Mouse (Mus musculus): Measurements from ENCODE around the gene Sec23ip. TPM values are rescaled to one million over a fixed set of nuclear protein-coding genes. Genes with fewer than 3 reads are reported as not detected.
A peak's percentile ranks its signal among the peaks of the same experiment; 100 is the strongest.
"Not testable (repeated sequence)": the region's sequence is repeated elsewhere in the genome, so short reads cannot be mapped to it uniquely, and the experiment has no call there.

The Sec23ip gene
- 26.0 and 29.6 TPM in 2 replicates for polyA plus RNA-seq (2015; fragmentation: Nextera tagmentation; extraction: Ambion mirVana)

DNA sequence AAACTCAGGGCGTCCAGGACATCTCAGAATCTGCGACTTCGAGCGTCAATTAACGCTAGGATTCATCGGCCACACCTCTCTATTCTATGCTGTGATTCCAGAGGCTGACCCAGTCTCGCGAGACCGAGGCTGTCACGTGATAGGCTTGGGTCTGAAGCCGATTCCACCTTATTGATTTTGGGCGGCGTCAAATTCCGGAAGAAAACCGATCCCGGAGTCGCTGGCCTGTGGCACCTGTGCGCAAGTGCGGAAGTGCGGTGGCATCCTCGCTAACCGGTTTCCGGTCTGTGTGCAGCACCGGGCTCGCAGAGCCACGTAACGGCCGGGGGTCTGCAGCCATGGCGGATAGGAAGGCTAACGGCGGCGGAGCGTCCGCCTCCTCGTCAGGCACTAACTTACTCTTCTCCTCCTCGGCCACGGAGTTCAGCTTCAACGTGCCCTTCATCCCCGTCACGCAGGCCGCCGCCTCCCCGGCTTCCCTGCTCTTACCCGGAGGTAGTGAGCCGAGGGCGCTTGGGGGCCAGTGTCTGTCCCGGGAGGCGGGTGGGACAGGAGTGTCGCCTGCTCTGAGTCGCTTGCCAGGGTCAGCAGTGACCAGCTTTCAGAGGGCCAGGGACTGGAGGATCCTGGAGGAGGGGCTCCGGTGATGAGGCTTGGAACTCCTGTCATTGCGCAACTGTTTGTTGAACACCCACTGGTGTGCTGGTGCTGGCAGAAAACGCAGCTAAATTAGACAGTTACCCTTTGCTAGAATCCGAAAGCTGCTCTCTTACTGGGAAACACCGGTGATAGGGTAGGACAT is at the start of gene Sec23ip:
Sec23ip (plus strand) TSS at position 260 of the 802 bp plus-strand sequence.
- H3K27me3 ChIP-seq (ENCODE audit: insufficient read depth, low read length) = no peaks in the 10 kb centered on the region
- H3K36me3 ChIP-seq (ENCODE audit: insufficient read depth, low read length) = 0 out of 2 replicates have a peak, but pooled peaks cover under 1% of the 10 kb centered on the region
- TF ChIP-seq CTCF (IDR thresholded peaks at IDR 0.05; ENCODE audit: low read depth) = no peak
- DNase-seq (ENCODE audit: low spot score) = peak; percentile 99
- H3K9ac ChIP-seq (ENCODE audit: low read depth, low read length) = peak within 1 kb of the TSS; percentile 97
- H3K4me3 ChIP-seq (replicated peaks; ENCODE audit: low read depth, low read length) = peak within 1 kb of the TSS; percentile 97
- peak; percentile 88 for ATAC-seq (replicated peaks; ENCODE audit: low FRiP score, low read depth)
- WGBS = under 1% methylated on average over 55 of the region's 55 CpGs
- H3K9me3 ChIP-seq (replicated peaks; ENCODE audit: low read length) = no peaks in the 10 kb centered on the region
- H3K4me2 ChIP-seq (ENCODE audit: low read length) = peak within 1 kb of the TSS; percentile 72
- H3K4me1 ChIP-seq (replicated peaks; ENCODE audit: insufficient read depth, low read length) = peaks cover 20% of the 10 kb centered on the region
- H3K27ac ChIP-seq = peak within 1 kb of the TSS; percentile 79

DNA sequence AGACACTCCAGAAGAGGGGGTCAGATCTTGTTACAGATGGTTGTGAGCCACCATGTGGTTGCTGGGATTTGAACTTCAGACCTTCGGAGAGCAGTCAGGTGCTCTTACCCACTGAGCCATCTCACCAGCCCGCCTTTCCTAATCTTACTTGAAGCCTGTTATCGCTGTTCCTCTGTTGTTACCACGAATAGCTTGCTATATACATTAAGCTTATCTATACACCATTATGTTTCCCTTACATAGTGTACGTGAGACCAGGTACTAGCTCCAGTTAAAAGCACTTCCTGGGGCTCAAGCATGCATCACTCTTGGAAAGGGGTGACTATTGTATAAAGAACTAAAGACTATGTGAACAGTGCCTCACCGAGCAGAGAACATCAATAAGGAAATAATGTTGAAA is 44.8 kb upstream of the Sec23ip start:
- not testable (repeated sequence) for H3K4me1 ChIP-seq (replicated peaks; ENCODE audit: insufficient read depth, low read length); H3K4me3 ChIP-seq (replicated peaks; ENCODE audit: low read depth, low read length); DNase-seq (ENCODE audit: low spot score); ATAC-seq (replicated peaks; ENCODE audit: low FRiP score, low read depth); H3K27me3 ChIP-seq (ENCODE audit: insufficient read depth, low read length); H3K4me2 ChIP-seq (ENCODE audit: low read length); H3K9me3 ChIP-seq (replicated peaks; ENCODE audit: low read length); H3K9ac ChIP-seq (ENCODE audit: low read depth, low read length); H3K27ac ChIP-seq
- H3K36me3 ChIP-seq (ENCODE audit: insufficient read depth, low read length) = peaks cover 55% of the 10 kb centered on the region
- 90% methylated on average over 6 of the region's 6 CpGs for WGBS

DNA sequence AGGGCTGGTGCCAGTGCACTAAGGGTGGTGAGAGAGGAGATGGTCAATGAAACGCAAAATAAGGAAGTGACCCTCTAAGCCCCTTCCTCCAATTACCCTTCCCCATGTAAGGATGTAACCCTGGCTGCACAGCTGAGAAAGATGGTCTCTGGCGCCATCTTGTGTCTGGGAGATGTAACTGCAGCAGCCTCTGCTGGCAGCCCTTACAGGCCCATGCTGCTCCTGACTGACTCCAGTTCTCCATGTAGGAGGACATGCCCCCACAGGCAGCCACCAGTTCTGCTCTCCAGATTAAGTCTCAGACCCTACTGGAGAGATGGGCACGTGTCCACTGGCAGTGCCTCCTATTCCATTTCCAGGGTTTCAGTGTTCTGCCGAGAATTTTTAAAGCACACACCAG is 39.0 kb upstream of the Sec23ip start:
- Histone ChIP-seq H3K27me3 (ENCODE audit: insufficient read depth, low read length) (no peaks in the 10 kb centered on the region), H3K4me1 (replicated peaks; ENCODE audit: insufficient read depth, low read length) (no peaks in the 10 kb centered on the region), H3K27ac (no peak overlapping the region), H3K4me3 (replicated peaks; ENCODE audit: low read depth, low read length) (no peak overlapping the region), H3K36me3 (ENCODE audit: insufficient read depth, low read length) (peaks cover 78% of the 10 kb centered on the region), H3K9ac (ENCODE audit: low read depth, low read length) (no peak overlapping the region), H3K9me3 (replicated peaks; ENCODE audit: low read length) (no peaks in the 10 kb centered on the region), H3K4me2 (ENCODE audit: low read length) (no peak overlapping the region)
- TF ChIP-seq CTCF (IDR thresholded peaks at IDR 0.05; ENCODE audit: low read depth) = peak; percentile 93
- 18% methylated on average over 4 of the region's 4 CpGs for WGBS
- peak; percentile 80 for ATAC-seq (replicated peaks; ENCODE audit: low FRiP score, low read depth)
- peak; percentile 85 for DNase-seq (ENCODE audit: low spot score)

DNA sequence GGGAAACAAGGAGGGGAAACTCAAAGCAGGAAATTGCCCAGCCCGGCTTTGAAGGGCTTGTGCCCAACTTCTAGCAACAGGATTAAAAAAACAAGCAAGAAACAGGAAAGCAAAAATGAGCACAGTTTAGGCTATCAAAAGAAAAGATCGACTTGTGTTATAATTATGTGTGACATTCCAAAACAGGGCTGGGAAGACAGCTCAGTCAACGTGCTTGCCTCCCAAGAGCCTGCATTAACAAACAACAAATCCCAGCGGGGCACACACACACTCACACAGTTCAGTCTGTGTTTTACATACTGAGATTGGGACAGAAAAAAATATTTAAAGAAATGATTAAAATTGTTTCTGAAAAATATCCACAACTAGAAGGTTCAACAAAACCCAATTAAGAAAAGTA is 26.8 kb upstream of the Sec23ip start:
- DNase-seq (ENCODE audit: low spot score) (no peak), ATAC-seq (replicated peaks; ENCODE audit: low FRiP score, low read depth) (no peak)
- no peak for TF ChIP-seq CTCF (IDR thresholded peaks at IDR 0.05; ENCODE audit: low read depth)
- Histone ChIP-seq H3K4me2 (ENCODE audit: low read length) (no peak overlapping the region), H3K27me3 (ENCODE audit: insufficient read depth, low read length) (no peaks in the 10 kb centered on the region), H3K9ac (ENCODE audit: low read depth, low read length) (no peak overlapping the region), H3K9me3 (replicated peaks; ENCODE audit: low read length) (no peaks in the 10 kb centered on the region), H3K36me3 (ENCODE audit: insufficient read depth, low read length) (peaks cover 69% of the 10 kb centered on the region), H3K4me3 (replicated peaks; ENCODE audit: low read depth, low read length) (no peak overlapping the region), H3K27ac (no peak overlapping the region), H3K4me1 (replicated peaks; ENCODE audit: insufficient read depth, low read length) (no peaks in the 10 kb centered on the region)
- WGBS = 70% methylated on average over 4 of the region's 4 CpGs

DNA sequence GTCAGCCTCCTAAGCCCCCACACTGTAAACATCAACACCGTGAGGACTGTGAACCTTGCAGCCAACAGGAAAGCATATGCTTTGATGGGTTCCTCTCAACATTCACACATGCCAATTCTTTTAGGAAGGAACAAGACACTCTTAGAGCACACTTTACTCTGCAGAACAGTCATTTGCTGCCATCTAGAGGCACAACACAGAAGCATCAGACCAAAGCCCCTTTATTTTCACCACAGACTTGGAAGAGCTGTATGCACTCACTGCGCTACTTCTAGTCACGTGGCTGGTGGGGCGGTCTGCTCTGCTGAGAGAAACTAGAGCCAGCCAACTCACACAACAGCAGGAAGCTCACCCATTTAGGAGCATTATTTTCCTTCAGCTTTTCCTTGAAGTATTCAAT is 20.0 kb upstream of the Sec23ip start:
- ATAC-seq (replicated peaks; ENCODE audit: low FRiP score, low read depth) (peak; percentile 93), DNase-seq (ENCODE audit: low spot score) (peak; percentile 96)
- Histone ChIP-seq H3K4me1 (replicated peaks; ENCODE audit: insufficient read depth, low read length) (0 out of 2 replicates have a peak, but pooled peaks cover 4% of the 10 kb centered on the region), H3K4me2 (ENCODE audit: low read length) (no peak overlapping the region), H3K4me3 (replicated peaks; ENCODE audit: low read depth, low read length) (no peak overlapping the region), H3K9ac (ENCODE audit: low read depth, low read length) (no peak overlapping the region), H3K9me3 (replicated peaks; ENCODE audit: low read length) (no peaks in the 10 kb centered on the region), H3K36me3 (ENCODE audit: insufficient read depth, low read length) (peaks cover 22% of the 10 kb centered on the region; the same call in 1 of the 2 replicates), H3K27me3 (ENCODE audit: insufficient read depth, low read length) (no peaks in the 10 kb centered on the region), H3K27ac (0 out of 2 replicates have a peak overlapping the region, but pooled peaks have one; percentile 3)
- TF ChIP-seq CTCF (IDR thresholded peaks at IDR 0.05; ENCODE audit: low read depth) = peak; percentile 87
- WGBS = 21% methylated on average over 4 of the region's 4 CpGs

DNA sequence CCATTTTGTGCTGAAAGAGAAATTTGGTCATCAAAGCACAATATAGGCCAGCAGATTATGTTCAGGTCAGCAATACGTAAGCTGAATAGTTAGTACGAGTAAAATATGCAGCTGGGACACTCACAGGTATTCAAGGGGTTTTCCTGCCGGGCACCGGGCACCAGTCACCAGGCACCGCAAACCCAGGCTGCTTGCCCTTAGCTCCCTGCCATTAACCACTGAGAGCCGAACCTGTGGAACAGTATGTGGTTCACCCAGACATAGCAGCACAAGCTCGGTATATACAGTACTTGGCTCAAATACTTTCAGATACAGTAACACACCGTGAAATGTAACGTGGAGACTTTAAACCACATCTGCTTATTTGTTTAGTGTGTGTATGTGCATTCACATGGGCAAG is 19.6 kb upstream of the Sec23ip start:
- Histone ChIP-seq H3K4me3 (replicated peaks; ENCODE audit: low read depth, low read length) (no peak overlapping the region), H3K36me3 (ENCODE audit: insufficient read depth, low read length) (peaks cover 20% of the 10 kb centered on the region; the same call in 1 of the 2 replicates), H3K27me3 (ENCODE audit: insufficient read depth, low read length) (no peaks in the 10 kb centered on the region), H3K9ac (ENCODE audit: low read depth, low read length) (no peak overlapping the region), H3K4me1 (replicated peaks; ENCODE audit: insufficient read depth, low read length) (0 out of 2 replicates have a peak, but pooled peaks cover 4% of the 10 kb centered on the region), H3K4me2 (ENCODE audit: low read length) (no peak overlapping the region), H3K27ac (0 out of 2 replicates have a peak overlapping the region, but pooled peaks have one; percentile 3), H3K9me3 (replicated peaks; ENCODE audit: low read length) (no peaks in the 10 kb centered on the region)
- ATAC-seq (replicated peaks; ENCODE audit: low FRiP score, low read depth) (no peak), DNase-seq (ENCODE audit: low spot score) (no peak)
- TF ChIP-seq CTCF (IDR thresholded peaks at IDR 0.05; ENCODE audit: low read depth) = no peak
- 80% methylated on average over 9 of the region's 9 CpGs for whole genome bisulfite sequencing

All from kidney, postnatal 0 days (tissue).